Mouse (Mus musculus) ES-E14 (cell line): ENCODE data around the gene Clip2.

Source experiments
- MAFK ChIP-seq: IDR thresholded peaks from 2 replicates; pipeline ENCODE4 v1.6.1; 2014; ENCODE audit warnings: mild to moderate bottlenecking, low read depth, low read length, inconsistent platforms; ENCODE audit not compliant: insufficient read depth
- ZC3H11A ChIP-seq: IDR thresholded peaks from 2 replicates; pipeline ENCODE4 v1.6.1; 2012; ENCODE audit warnings: low read depth, mild to moderate bottlenecking, inconsistent platforms, low read length, borderline replicate concordance

- TF ChIP-seq MAFK (no peak), ZC3H11A (no peak)
These were observed 112.8 kb downstream of the Clip2 start for GRCm38 (mm10) chr5:134439481-134439880.
